Mouse (Mus musculus) olfactory bulb, adult 2 months (tissue): ENCODE measurements around the gene Ttc39b. TPM values are rescaled to one million over a fixed set of nuclear protein-coding genes. Genes with fewer than 3 reads are reported as not detected.
A peak's percentile ranks its signal among the peaks of the same experiment; 100 is the strongest.

Experiments used
- H3K27ac ChIP-seq: fragments of 200-500 bp; 2 replicates; pipeline ENCODE4 v1.5.1; 2012; ENCODE audit warnings: low read depth, low read length; ENCODE audit not compliant: insufficient read depth
- H3K4me1 ChIP-seq: fragments of 200-500 bp; 2 replicates; pipeline ENCODE4 v1.6.1; 2012; ENCODE audit warnings: low read length; ENCODE audit not compliant: control insufficient read depth, insufficient read depth
- H3K4me3 ChIP-seq: fragments of 200-500 bp; 2 replicates; pipeline ENCODE4 v1.5.1; 2012; ENCODE audit warnings: mild to moderate bottlenecking, low read depth, low read length, moderate library complexity; ENCODE audit not compliant: insufficient read depth
- CTCF ChIP-seq: fragments of 200-500 bp; IDR thresholded peaks from 2 replicates; pipeline ENCODE4 v1.5.1; 2012; ENCODE audit warnings: low read depth, mild to moderate bottlenecking, low read length, moderate library complexity; ENCODE audit not compliant: insufficient read depth
- POLR2A ChIP-seq: fragments of 200-500 bp; IDR thresholded peaks from 2 replicates; pipeline ENCODE4 v1.6.1; 2012; ENCODE audit warnings: mild to moderate bottlenecking, low read depth, low read length, moderate library complexity; ENCODE audit not compliant: insufficient read depth
- WGBS: fragments of 180-500 bp; shearing (Covaris S2); methylation state at CpG from one replicate; pipeline ENCODE4 v1.1.7; 2018; 5-methylcytosine and 5-hydroxymethylcytosine counted together
- polyA plus RNA-seq: library from polyadenylated mRNA; stranded (reverse); fragments of >200 nt; gene quantifications from 2 replicates; pipeline ENCODE4 v1.2.4, GENCODE M21; 2012; ENCODE audit warnings: low replicate concordance; ENCODE audit not compliant: missing spikeins, insufficient read depth, insufficient read length

Gene Ttc39b
- polyA plus RNA-seq, 1 experiment: not detected

GRCm38 (mm10) chr4:83323201-83323903 lies 703 bp downstream of the Ttc39b start:
- Histone ChIP-seq H3K4me3 (peak overlapping the region; percentile 62), H3K4me1 (peaks cover 2% of the 10 kb centered on the region; the same call in 1 of the 2 replicates), H3K27ac (0 out of 2 replicates have a peak overlapping the region, but pooled peaks have one; percentile 1)
- 3% methylated on average over 48 of the region's 48 CpGs for WGBS
- TF ChIP-seq CTCF (no peak), POLR2A (no peak)

GRCm38 (mm10) chr4:83319736-83320135 lies 4.3 kb downstream of the Ttc39b start:
- no peak overlapping the region for H3K4me3 ChIP-seq
- no peak for TF ChIP-seq POLR2A
- TF ChIP-seq CTCF: no peak
- H3K27ac ChIP-seq: no peak overlapping the region
- peaks cover 8% of the 10 kb centered on the region for H3K4me1 ChIP-seq
- 95% methylated on average over 4 of the region's 4 CpGs for WGBS

- TF ChIP-seq POLR2A (no peak), CTCF (no peak)
- 45% methylated on average over 3 of the region's 3 CpGs for WGBS
Observed at GRCm38 (mm10) chr4:83318758-83319157, 5.3 kb downstream of the Ttc39b start.

DNA sequence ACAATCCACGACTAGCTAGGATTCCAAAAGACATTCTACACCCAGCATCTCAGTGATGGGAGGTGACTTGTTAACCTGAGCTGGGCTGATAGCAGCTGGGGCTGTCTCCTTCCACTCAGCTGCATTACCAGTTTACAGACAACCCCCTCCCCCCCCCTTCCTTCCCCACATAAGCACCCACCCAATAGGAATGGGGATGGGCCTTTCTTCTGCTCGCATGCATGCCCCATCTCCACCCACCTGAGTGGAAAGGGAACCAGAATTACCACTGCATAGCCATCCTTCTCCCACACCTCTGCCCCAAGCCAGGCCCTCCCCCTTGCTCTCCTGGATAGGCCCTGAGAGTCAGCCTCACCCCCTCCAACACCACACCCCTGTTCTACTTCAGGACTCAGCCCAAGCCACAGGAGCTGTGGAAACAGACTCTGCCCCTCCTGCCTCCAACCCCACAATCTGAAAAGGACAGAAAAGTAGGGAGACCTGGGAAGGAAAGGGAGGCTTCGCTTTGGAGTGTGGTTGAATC lies 6.2 kb downstream of the Ttc39b start:
- H3K27ac ChIP-seq: no peak overlapping the region
- H3K4me1 ChIP-seq: peaks cover 6% of the 10 kb centered on the region
- TF ChIP-seq POLR2A (no peak), CTCF (no peak)
- 88% methylated on average over 3 of the region's 3 CpGs for WGBS
- H3K4me3 ChIP-seq: no peak overlapping the region

More at GRCm38 (mm10) chr4:83318758-83319157, 5.3 kb downstream of the Ttc39b start:
- no peak overlapping the region for H3K27ac ChIP-seq
- no peak overlapping the region for H3K4me3 ChIP-seq
- H3K4me1 ChIP-seq: peaks cover 8% of the 10 kb centered on the region

DNA sequence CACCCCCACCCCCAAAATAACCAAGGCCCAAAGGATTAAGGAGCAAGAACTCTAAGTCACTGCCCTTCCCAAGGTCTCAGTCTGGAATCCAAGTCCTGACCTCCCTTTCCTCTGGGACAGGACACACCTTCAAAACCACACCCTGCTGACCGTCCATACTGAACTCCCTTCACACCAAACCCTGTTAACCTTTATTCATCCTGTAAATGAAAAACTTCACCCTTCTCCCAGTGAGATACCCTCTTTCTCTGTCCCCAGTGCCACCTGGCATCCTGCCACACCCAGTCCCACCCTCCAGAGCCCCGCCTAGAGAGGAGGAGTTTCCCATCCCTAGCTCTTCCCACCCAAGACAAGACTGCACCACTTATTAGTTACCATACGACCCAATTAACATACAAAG lies 7.3 kb downstream of the Ttc39b start:
- TF ChIP-seq CTCF (no peak), POLR2A (no peak)
- H3K4me3 ChIP-seq: no peak overlapping the region
- 86% methylated on average over 3 of the region's 3 CpGs for WGBS
- no peak overlapping the region for H3K27ac ChIP-seq
- H3K4me1 ChIP-seq: peaks cover 6% of the 10 kb centered on the region

GRCm38 (mm10) chr4:83315930-83316329 lies 8.1 kb downstream of the Ttc39b start:
- TF ChIP-seq POLR2A (no peak), CTCF (no peak)
- no peak overlapping the region for H3K27ac ChIP-seq
- WGBS: 72% methylated on average over 4 of the region's 4 CpGs

GRCm38 (mm10) chr4:83314922-83315881 lies 8.9 kb downstream of the Ttc39b start:
- H3K27ac ChIP-seq: peak overlapping the region; percentile 40; the same call in 1 of the 2 replicates
- peaks cover 6% of the 10 kb centered on the region for H3K4me1 ChIP-seq
- WGBS: 56% methylated on average over 13 of the region's 13 CpGs
- H3K4me3 ChIP-seq: no peak overlapping the region; the same call in 1 of the 2 replicates
- TF ChIP-seq CTCF (no peak), POLR2A (no peak)

More at GRCm38 (mm10) chr4:83315930-83316329, 8.1 kb downstream of the Ttc39b start:
- Histone ChIP-seq H3K4me3 (no peak overlapping the region), H3K4me1 (peaks cover 6% of the 10 kb centered on the region)

GRCm38 (mm10) chr4:83314261-83314793 lies 9.7 kb downstream of the Ttc39b start:
- Histone ChIP-seq H3K4me3 (no peak overlapping the region), H3K4me1 (peaks cover 7% of the 10 kb centered on the region), H3K27ac (no peak overlapping the region)
- TF ChIP-seq POLR2A (no peak), CTCF (no peak)
- 86% methylated on average over 7 of the region's 7 CpGs for WGBS
